Mouse (Mus musculus) induced T-regulatory cell, adult 2 months (primary cell): ENCODE measurements around the gene Pfkp.
A peak's percentile ranks its signal among the peaks of the same experiment; 100 is the strongest.

Experiments
- DNase-seq: peaks from one replicate; pipeline ENCODE4 v3.0.0-alpha.2; 2012; ENCODE audit warnings: low read depth

The Pfkp gene

GRCm38 (mm10) chr13:6636976-6637375, 11.6 kb downstream of the Pfkp start:
- DNase-seq = no peak

GRCm38 (mm10) chr13:6636520-6636919, 12.1 kb downstream of the Pfkp start:
- peak; percentile 52 for DNase-seq

GRCm38 (mm10) chr13:6635138-6636076, 13.2 kb downstream of the Pfkp start:
- DNase-seq = peak; percentile 69

GRCm38 (mm10) chr13:6634063-6634462, 14.5 kb downstream of the Pfkp start:
- no peak for DNase-seq

GRCm38 (mm10) chr13:6633524-6633923, 15.1 kb downstream of the Pfkp start:
- DNase-seq = peak; percentile 91

GRCm38 (mm10) chr13:6632935-6633334, 15.6 kb downstream of the Pfkp start:
- DNase-seq = peak; percentile 58

GRCm38 (mm10) chr13:6632513-6632912, 16.1 kb downstream of the Pfkp start:
- no peak for DNase-seq

GRCm38 (mm10) chr13:6631772-6632510, 16.6 kb downstream of the Pfkp start:
- no peak for DNase-seq

GRCm38 (mm10) chr13:6630660-6631059, 17.9 kb downstream of the Pfkp start:
- no peak for DNase-seq

- DNase-seq = no peak
Measured at GRCm38 (mm10) chr13:6629927-6630326, 18.6 kb downstream of the Pfkp start.

GRCm38 (mm10) chr13:6628998-6629764, 19.4 kb downstream of the Pfkp start:
- DNase-seq = no peak

GRCm38 (mm10) chr13:6628261-6628660, 20.3 kb downstream of the Pfkp start:
- no peak for DNase-seq

GRCm38 (mm10) chr13:6627352-6627751, 21.2 kb downstream of the Pfkp start:
- DNase-seq = peak; percentile 75

- peak; percentile 42 for DNase-seq
Measured at GRCm38 (mm10) chr13:6626508-6627114, 22.0 kb downstream of the Pfkp start.

GRCm38 (mm10) chr13:6625942-6626341, 22.6 kb downstream of the Pfkp start:
- DNase-seq = no peak

- DNase-seq = no peak
Measured at GRCm38 (mm10) chr13:6624604-6625003, 24.0 kb downstream of the Pfkp start.

- DNase-seq = no peak
Measured at GRCm38 (mm10) chr13:6624121-6624520, 24.5 kb downstream of the Pfkp start.

- DNase-seq = no peak
Measured at GRCm38 (mm10) chr13:6621831-6622230, 26.7 kb downstream of the Pfkp start.

- no peak for DNase-seq
Measured at GRCm38 (mm10) chr13:6620250-6620649, 28.3 kb downstream of the Pfkp start.

GRCm38 (mm10) chr13:6618711-6619110, 29.9 kb downstream of the Pfkp start:
- no peak for DNase-seq

- DNase-seq = no peak
Measured at GRCm38 (mm10) chr13:6613690-6614445, 34.7 kb downstream of the Pfkp start.
